Mouse (Mus musculus) layer of hippocampus, adult 9-10 months (tissue): ENCODE results near the gene Lrrc45.
"Not testable (repeated sequence)": the region's sequence is repeated elsewhere in the genome, so short reads cannot be mapped to it uniquely, and the experiment has no call there.

Source experiments
- DNase-seq: peaks from one replicate; pipeline ENCODE4 v3.0.0; 2022; ENCODE audit warnings: low spot score

Gene Lrrc45

GRCm38 (mm10) chr11:120713580-120714518 lies at the start of gene Lrrc45, which contains the start of gene Cenpx:
Gene Lrrc45 (plus strand): TSS chr11:120713925.
Gene Cenpx (minus strand): TSS chr11:120713738.
- DNase-seq: peak; percentile 95

DNA sequence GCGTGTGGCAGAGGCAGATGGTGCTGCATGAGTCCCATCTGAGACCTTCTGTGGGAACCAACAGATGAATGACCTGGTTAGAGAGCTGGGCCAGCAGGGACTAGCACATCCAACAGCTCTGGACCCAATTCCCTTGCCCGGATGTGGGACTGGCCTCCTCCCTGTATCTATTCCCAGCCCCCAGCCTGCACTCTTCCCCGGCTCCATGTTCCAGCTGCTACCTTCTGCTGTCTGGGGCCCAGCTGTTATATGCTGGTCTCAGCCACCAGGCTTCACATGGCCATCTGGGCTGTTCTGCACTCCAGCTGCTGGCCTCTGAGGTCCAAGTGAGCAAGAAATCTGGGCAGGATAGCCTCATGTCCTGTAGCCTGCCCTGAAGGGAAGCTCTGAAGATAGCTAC lies 48.3 kb upstream of the Lrrc45 start:
- DNase-seq: no peak

DNA sequence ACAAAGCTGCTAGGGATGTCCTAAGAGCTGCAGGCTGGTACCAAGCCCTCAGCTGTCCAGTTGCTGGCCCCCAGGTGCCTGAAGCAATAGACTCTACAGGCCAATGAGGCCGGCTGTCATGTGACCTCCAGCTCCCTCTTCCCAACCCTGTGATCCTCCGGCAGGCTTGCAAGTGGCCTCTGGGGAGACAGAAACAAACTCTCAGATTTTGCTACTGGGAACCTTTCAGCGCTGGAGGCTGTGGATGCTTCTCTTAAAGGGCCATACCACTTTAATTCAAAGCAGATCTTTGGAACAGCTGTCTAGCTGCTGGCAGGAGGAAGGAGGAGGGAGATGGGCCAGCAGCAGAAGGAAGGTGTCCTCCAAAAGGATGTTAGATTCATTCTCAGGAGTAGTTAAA lies 47.1 kb upstream of the Lrrc45 start:
- no peak for DNase-seq

- peak; percentile 67 for DNase-seq
Measured at GRCm38 (mm10) chr11:120672687-120673593, 40.8 kb upstream of the Lrrc45 start, which contains the start of gene Aspscr1. Gene Aspscr1 (plus strand): TSS chr11:120672973.

GRCm38 (mm10) chr11:120673594-120674122 lies 40.1 kb upstream of the Lrrc45 start:
- DNase-seq: no peak

GRCm38 (mm10) chr11:120675875-120676274 lies 37.9 kb upstream of the Lrrc45 start:
- not testable (repeated sequence) for DNase-seq

DNA sequence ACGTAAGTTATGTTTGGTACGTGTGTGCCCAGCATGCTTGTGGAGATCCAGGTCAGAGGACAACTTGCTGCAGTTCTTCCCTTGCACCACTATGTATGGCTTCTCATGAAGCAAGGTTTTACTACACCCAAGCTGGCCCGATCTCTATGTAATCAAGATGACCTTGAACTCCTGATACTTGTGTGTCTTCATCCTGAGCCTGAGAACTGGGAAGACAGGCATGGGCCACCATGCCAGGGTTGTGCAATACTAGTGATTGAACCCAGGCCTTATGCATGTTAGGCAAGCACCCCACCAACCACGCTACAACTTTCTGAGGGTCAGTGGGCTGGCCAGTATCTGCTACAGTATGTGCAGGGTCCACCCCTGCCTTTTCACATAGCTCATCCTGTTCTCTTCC lies 36.8 kb upstream of the Lrrc45 start:
- DNase-seq: no peak

DNA sequence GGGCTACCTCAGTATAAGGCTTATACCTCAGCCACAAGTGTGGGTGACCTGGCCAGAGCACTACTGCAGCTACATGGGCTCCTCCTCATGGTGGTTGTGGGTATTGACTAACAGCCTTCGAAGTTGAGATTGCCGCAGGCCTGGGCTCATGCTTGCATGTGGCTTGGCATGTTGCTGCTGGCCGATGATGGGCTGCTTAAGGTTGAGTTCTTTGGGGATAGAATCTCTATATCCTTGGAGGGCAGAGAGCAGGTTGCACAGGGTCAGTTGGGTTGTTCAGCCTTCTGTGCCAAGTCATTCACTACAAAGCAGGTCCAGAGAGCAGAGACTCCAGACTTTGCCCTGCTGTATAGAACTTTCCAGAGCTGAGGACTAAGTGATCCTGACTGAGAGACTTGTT lies 33.8 kb upstream of the Lrrc45 start:
- no peak for DNase-seq

- no peak for DNase-seq
Measured at GRCm38 (mm10) chr11:120682683-120683082, 31.0 kb upstream of the Lrrc45 start.

DNA sequence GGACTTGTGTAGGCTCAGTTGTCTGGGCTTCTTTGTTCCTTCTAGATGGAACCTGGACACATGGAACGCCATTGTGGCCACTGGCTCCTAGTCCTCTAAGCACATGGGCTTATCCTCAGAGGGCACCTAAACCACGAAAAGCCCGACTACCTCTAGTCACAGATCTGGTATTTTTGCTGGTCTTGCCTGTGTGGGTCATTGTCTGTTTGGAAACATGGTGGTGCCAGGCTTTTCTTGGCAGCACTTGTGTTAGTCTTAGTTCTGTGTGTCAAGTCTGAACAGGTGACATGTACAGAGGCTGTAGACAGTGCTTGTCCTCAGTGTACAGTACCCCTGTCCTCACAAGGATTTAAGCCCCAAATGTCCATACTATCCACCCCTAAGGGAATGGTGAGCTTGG lies 30.2 kb upstream of the Lrrc45 start:
- no peak for DNase-seq

DNA sequence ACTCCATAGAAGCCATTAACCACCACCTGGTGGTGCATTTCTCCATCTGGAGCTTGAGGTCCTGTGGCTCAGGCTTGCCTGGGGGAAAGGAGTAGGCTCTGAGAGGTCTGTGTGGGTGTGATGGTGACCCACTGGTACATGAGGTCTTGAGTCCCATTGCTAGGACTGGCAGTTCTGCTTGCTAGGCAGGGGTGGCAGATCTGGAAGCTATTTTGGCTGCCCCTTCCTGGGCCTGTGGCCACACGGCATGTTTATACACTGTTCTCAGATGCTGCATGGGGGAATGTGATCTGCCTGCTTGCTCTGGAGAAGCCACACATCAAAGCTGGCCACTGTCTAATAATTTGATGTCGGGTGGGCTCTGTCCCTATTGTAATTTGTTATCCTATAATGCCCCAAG lies 29.6 kb upstream of the Lrrc45 start:
- no peak for DNase-seq

DNA sequence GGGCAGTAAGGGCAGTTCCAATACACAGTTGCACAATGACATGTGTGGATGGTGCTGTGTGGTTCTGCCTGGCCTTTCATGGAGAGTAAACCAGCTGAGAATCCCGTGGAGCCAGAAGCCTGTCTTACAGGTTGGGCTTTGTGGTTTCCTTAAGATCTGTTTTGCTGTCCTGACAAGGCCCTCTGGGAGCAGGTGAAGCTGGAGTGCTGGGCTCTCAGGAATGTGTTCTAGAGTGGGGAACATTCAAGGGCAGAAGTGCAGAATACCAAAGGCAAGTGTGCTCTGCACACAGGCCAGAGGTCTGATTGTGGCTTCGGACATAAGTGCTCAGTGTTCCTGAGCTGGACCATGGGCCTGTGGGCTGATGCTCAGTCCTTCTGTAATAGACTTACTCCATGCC lies 29.1 kb upstream of the Lrrc45 start:
- DNase-seq: no peak

DNA sequence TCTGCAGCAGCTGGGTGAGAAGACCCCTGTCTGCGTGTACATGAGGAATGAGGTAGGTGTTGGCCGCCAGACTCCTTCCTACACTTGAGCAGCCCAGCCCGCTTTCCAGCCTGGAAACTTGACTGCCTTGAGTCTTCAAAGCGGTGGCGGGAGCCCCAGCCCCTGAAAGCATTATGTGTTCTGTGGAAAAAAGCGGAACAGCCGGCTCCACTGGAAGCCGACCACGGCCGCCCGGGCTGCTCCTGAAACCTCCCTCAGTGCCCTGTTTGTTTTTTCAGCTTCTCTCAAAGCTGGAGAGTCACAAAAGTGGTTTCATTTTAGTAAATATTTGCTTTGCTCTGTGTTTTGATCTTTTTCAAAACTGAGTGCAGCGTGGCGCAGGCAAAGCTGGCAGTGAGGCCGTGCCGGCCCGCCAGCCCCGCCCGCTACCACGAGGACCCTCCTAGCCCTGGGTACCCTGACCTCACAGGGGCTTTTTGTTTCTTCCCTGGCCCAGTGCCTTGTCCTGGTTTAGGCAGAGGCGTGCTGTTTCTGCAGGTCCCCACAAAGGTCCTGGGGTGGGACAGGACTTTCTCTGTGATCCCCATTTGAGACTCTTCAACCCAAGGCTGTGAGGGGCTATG lies 27.0 kb upstream of the Lrrc45 start:
- DNase-seq: no peak

- no peak for DNase-seq
Measured at GRCm38 (mm10) chr11:120689365-120689764, 24.4 kb upstream of the Lrrc45 start.

DNA sequence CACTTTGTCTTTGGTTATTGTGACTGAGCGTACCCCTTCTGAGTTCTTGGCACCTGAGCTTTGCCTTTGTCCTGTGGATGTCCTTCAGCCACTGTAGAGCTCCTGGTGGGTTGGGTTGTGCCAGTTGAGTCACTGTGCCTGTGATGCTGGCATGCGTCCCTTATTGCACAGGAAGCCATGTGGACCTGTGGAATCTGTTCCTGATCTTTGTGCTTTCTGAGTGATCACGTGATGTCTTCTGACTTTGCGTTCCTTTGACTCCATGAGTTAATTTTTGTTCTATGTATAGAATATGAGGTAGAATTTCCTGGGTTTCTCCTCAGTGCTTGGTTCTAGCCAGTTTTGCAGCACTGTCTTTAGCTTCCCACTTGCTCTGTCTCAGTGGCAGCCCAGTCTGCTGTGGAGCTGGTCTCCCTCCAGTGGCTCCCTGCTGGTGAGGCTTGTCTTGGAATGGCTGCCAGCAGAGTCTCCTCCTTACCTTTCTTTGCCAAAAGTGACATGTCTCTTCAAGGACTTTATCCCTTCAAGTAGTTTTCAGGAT lies 21.2 kb upstream of the Lrrc45 start:
- no peak for DNase-seq

DNA sequence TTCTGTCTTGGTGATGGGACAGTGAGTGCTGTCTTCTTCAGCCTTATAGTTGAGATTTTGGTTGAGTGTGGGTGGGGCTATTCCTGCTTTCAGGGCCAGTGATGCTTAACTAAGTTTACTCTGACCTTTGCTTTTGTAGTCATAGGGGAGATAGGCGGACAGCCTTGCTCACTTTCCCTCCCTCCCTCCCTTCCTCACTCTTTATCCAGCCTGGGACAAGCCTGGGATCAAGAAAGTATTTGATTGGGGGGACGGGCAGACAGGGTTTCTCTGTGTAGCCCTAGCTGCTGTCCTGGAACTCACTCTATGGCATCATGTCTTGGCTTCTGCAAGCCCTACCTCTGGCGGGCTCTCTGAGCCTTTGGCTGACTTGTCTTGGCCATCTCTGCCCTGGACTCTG lies 20.3 kb upstream of the Lrrc45 start:
- DNase-seq: no peak

DNA sequence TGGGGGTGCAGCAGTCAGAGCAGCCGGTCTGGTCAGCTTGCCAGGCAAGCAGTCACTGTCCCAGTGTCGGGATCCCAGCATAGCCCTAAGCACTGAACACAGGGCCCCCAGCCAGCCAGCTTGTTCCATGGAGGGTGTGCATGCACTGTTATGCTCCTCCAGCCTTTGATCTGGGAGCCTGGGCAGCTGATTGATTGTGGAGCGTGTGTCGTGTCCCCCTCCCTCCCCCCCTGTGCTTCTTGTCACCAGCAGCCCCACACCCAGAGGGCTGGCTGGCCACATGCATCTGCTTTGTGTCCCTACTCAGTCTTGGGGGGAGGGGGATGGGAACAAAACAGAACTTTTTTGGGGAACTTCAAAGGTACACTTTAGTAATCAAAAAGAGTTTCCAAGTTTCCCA lies 18.5 kb upstream of the Lrrc45 start:
- no peak for DNase-seq

DNA sequence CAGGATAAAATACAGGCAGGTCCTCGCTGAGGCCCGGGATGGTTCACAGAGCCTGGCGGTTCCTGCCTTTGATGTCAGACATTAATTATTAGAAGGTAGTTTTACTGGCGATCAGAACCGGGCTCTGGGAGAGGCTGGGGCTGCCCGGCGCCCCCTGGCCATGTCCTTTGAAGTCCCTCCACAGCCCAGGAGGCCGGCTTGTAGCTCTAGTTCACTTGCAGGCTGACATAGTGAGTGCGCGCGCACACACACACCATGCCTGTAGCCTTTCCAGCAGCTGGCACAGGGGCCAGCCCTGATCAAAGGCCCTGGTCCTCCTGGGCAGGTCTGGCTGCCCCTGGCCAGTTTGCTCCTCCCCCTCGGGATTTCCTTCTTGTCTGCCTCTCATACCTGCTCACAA lies 18.1 kb upstream of the Lrrc45 start:
- no peak for DNase-seq

GRCm38 (mm10) chr11:120696568-120696967 lies 17.2 kb upstream of the Lrrc45 start:
- no peak for DNase-seq

DNA sequence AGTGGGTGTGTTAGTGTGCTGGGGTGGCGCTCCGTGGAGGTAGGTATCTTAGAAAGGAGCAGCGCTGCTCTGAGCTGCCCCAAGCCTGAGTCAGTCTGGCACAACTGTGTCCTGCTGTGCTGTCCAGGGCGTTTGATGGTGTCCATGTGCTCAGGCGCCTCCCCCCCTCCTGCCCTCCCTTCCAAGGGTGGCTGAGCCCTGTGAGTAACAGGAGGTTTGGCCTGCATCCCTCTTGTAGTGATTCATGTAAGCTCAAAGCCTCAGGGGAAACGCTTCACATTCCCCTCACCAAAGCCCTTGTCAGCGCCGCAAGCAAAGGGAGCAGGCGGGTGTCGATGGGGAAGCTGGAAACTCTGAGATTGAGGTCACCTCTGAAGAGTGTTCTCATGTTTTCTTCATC lies 16.0 kb upstream of the Lrrc45 start:
- no peak for DNase-seq

DNA sequence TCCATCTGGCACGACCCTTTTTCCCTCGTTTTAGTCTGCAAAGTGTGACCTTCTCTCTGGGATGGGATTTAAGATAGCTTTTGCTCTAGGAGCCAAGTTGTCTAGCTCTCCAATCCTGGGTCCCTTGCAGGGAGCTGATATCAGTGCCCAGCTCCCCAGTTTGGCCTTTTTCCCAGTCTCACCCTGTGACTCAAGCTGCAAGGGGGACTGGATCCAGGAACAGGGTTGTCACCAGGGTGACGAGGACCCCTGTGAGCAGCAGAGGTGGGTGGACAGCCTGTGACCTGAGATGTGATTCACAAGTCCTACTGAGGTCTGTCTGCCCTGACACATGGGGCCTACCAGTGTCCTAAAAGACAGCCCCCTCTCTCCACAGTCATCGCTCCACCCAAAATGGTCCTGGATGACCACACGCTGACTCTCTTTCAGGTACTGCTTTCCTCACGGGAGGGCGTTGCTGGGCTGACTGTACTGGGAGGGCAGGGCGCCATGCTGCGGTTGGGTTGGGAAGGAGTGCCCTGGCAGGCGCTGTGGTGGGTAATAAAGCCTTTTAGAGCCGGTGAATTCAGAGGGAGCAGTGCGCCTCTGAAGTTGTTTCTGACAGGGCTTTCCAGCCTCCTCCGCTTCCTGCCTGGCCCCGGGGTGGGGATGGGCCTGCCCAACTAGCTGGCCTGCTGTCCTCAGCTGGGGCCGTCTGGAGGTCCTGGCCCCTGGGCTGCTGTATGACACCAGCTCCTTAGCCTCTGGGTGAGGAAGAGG lies 9.8 kb upstream of the Lrrc45 start:
- no peak for DNase-seq
